Mouse (Mus musculus) MEL (cell line): ENCODE results near the gene Lrrfip1. TPM values are rescaled to one million over a fixed set of nuclear protein-coding genes. Genes with fewer than 3 reads are reported as not detected.

Experiments
- DNase-seq: peaks from one replicate; pipeline ENCODE4 v3.0.0; 2011; ENCODE audit warnings: low read depth, low spot score
- H3K27ac ChIP-seq: 2 replicates; pipeline ENCODE4 v1.5.1; 2012; ENCODE audit warnings: low read depth, mild to moderate bottlenecking, control low read depth, low read length, moderate library complexity; ENCODE audit not compliant: control insufficient read depth
- H3K27me3 ChIP-seq, 2 experiments: fragments of 150-350 bp in 1 of 2; sonication (generic) in 1 of 2; 2 replicates each; pipeline ENCODE4 v1.6.1; 2012; ENCODE audit warnings: low read length in 2 of 2, mild to moderate bottlenecking in 2 of 2, improper control_type of control experiment in 1 of 2, moderate library complexity in 1 of 2; ENCODE audit not compliant: insufficient read depth in 2 of 2, control insufficient read depth in 1 of 2
- H3K36me3 ChIP-seq, 2 experiments: 2 replicates each; pipeline ENCODE4 v1.6.1; 2012 to 2014; ENCODE audit warnings: low read length in 2 of 2, improper control_type of control experiment in 1 of 2, inconsistent platforms in 1 of 2, mild to moderate bottlenecking in 1 of 2; ENCODE audit not compliant: insufficient read depth in 2 of 2, control insufficient read depth in 1 of 2
- H3K4me1 ChIP-seq, 2 experiments: fragments of 150-350 bp in 1 of 2; sonication (generic) in 1 of 2; 2 replicates each; pipeline ENCODE4 v1.6.1; 2012; ENCODE audit warnings: low read length in 2 of 2, improper control_type of control experiment in 1 of 2, mild to moderate bottlenecking in 1 of 2; ENCODE audit not compliant: insufficient read depth in 2 of 2, control insufficient read depth in 1 of 2
- H3K4me3 ChIP-seq, 2 experiments: fragments of 150-350 bp in 1 of 2; sonication (generic) in 1 of 2; 2 replicates each; pipeline ENCODE4 v1.5.1; 2012; ENCODE audit warnings: low read depth in 2 of 2, low read length in 2 of 2, mild to moderate bottlenecking in 2 of 2, moderate library complexity in 2 of 2, control low read depth in 1 of 2, improper control_type of control experiment in 1 of 2; ENCODE audit not compliant: control insufficient read depth in 1 of 2, insufficient read depth in 1 of 2
- H3K79me2 ChIP-seq: 2 replicates; pipeline ENCODE4 v1.6.1; 2012; ENCODE audit warnings: mild to moderate bottlenecking, low read length, moderate library complexity; ENCODE audit not compliant: control insufficient read depth, poor library complexity, insufficient read depth
- H3K9ac ChIP-seq: 2 replicates; pipeline ENCODE4 v1.6.1; 2012; ENCODE audit warnings: low read depth, mild to moderate bottlenecking, control low read depth, low read length, moderate library complexity; ENCODE audit not compliant: control insufficient read depth, poor library complexity, severe bottlenecking
- H3K9me3 ChIP-seq: fragments of 150-350 bp; sonication (generic); replicated peaks from 2 replicates; pipeline ENCODE4 v1.6.1; 2012; ENCODE audit warnings: mild to moderate bottlenecking, low read length, improper control_type of control experiment, moderate library complexity; ENCODE audit not compliant: insufficient read depth
- CHD1 ChIP-seq: IDR thresholded peaks from 2 replicates; pipeline ENCODE4 v1.6.1; 2012; ENCODE audit warnings: low read depth, mild to moderate bottlenecking, inconsistent platforms, low read length, improper control_type of control experiment
- E2F4 ChIP-seq: IDR thresholded peaks from 2 replicates; pipeline ENCODE4 v1.6.1; 2011; ENCODE audit warnings: low read depth, low read length, improper control_type of control experiment, borderline replicate concordance
- EP300 ChIP-seq, 2 experiments: IDR thresholded peaks; 2 replicates each; pipeline ENCODE4 v1.6.1; 2011; ENCODE audit warnings: improper control_type of control experiment in 2 of 2, low read length in 2 of 2, low read depth in 1 of 2, mild to moderate bottlenecking in 1 of 2
- ETS1 ChIP-seq: IDR thresholded peaks from 2 replicates; pipeline ENCODE4 v1.6.1; 2012; ENCODE audit warnings: low read depth, mild to moderate bottlenecking, inconsistent platforms, low read length, improper control_type of control experiment, moderate library complexity
- GATA1 ChIP-seq: IDR thresholded peaks from 2 replicates; pipeline ENCODE4 v1.6.1; 2011; ENCODE audit warnings: low read depth, low read length, improper control_type of control experiment
- HCFC1 ChIP-seq: IDR thresholded peaks from 2 replicates; pipeline ENCODE4 v1.6.1; 2012; ENCODE audit warnings: low read depth, mild to moderate bottlenecking, inconsistent platforms, low read length, improper control_type of control experiment, moderate library complexity
- MAFK ChIP-seq: IDR thresholded peaks from 2 replicates; pipeline ENCODE4 v1.6.1; 2011; ENCODE audit warnings: low read depth, mild to moderate bottlenecking, low read length, improper control_type of control experiment, borderline replicate concordance
- MXI1 ChIP-seq: IDR thresholded peaks from 2 replicates; pipeline ENCODE4 v1.6.1; 2011; ENCODE audit warnings: mild to moderate bottlenecking, low read depth, low read length, improper control_type of control experiment
- MYB ChIP-seq: IDR thresholded peaks from 2 replicates; pipeline ENCODE4 v1.6.1; 2011; ENCODE audit warnings: mild to moderate bottlenecking, low read depth, low read length, improper control_type of control experiment
- MYC ChIP-seq: IDR thresholded peaks from 2 replicates; pipeline ENCODE4 v1.6.1; 2011; ENCODE audit warnings: low read depth, mild to moderate bottlenecking, low read length, improper control_type of control experiment, moderate library complexity
- NRF1 ChIP-seq: IDR thresholded peaks from 2 replicates; pipeline ENCODE4 v1.6.1; 2014; ENCODE audit warnings: low read depth, mild to moderate bottlenecking, inconsistent platforms, low read length, improper control_type of control experiment, moderate library complexity; ENCODE audit not compliant: poor library complexity, insufficient read depth, severe bottlenecking
- POLR2A ChIP-seq, 2 experiments: IDR thresholded peaks; 2 replicates each; pipeline ENCODE4 v1.6.1; 2011 to 2012; ENCODE audit warnings: low read length in 2 of 2, mild to moderate bottlenecking in 2 of 2, control low read depth in 1 of 2, improper control_type of control experiment in 1 of 2, low read depth in 1 of 2, moderate library complexity in 1 of 2; ENCODE audit not compliant: control insufficient read depth in 1 of 2, insufficient read depth in 1 of 2, poor library complexity in 1 of 2
- POLR2AphosphoS2 ChIP-seq: IDR thresholded peaks from 2 replicates; pipeline ENCODE4 v1.6.1; 2011; ENCODE audit warnings: low read length, improper control_type of control experiment
- RAD21 ChIP-seq: IDR thresholded peaks from 2 replicates; pipeline ENCODE4 v1.6.1; 2011; ENCODE audit warnings: mild to moderate bottlenecking, low read depth, low read length, improper control_type of control experiment
- RCOR1 ChIP-seq: IDR thresholded peaks from 2 replicates; pipeline ENCODE4 v1.6.1; 2012; ENCODE audit warnings: low read depth, mild to moderate bottlenecking, inconsistent platforms, low read length, improper control_type of control experiment
- SIN3A ChIP-seq: IDR thresholded peaks from 2 replicates; pipeline ENCODE4 v1.6.1; 2012; ENCODE audit warnings: low read length, improper control_type of control experiment, inconsistent platforms
- TAL1 ChIP-seq: IDR thresholded peaks from 2 replicates; pipeline ENCODE4 v1.6.1; 2012; ENCODE audit warnings: mild to moderate bottlenecking, inconsistent platforms, low read length, moderate library complexity, mixed read lengths
- TBP ChIP-seq: IDR thresholded peaks from 2 replicates; pipeline ENCODE4 v1.8.0; 2011; ENCODE audit warnings: low read depth, low read length, improper control_type of control experiment
- TCF12 ChIP-seq: IDR thresholded peaks from 2 replicates; pipeline ENCODE4 v1.6.1; 2014; ENCODE audit warnings: low read depth, mild to moderate bottlenecking, inconsistent platforms, low read length, improper control_type of control experiment, moderate library complexity
- UBTF ChIP-seq: IDR thresholded peaks from 2 replicates; pipeline ENCODE4 v1.6.1; 2012; ENCODE audit warnings: low read depth, mild to moderate bottlenecking, inconsistent platforms, low read length, improper control_type of control experiment, moderate library complexity, borderline replicate concordance; ENCODE audit not compliant: insufficient read depth
- polyA plus RNA-seq, 2 experiments: library from polyadenylated mRNA; stranded (reverse) in 1 of 2; unstranded in 1 of 2; fragments of >175 nt in 1 of 2; fragments of >200 nt in 1 of 2; gene quantifications; 2 replicates each; pipeline versions ENCODE4 v1.2.1 to v1.2.4; 2012; ENCODE audit warnings: low replicate concordance in 2 of 2, low read depth in 1 of 2; ENCODE audit not compliant: insufficient read length in 2 of 2, insufficient read depth in 1 of 2, missing spikeins in 1 of 2
- total RNA-seq: library from RNA; depleted of rRNA; stranded (reverse); fragments of 300-350 nt; gene quantifications from 2 replicates; pipeline ENCODE4 v1.2.3, GENCODE M21; 2012; rRNA removed

The Lrrfip1 gene
- total and polyA plus RNA-seq, 3 experiments = 12.9 to 15.4 TPM; not detected in 1

DNA sequence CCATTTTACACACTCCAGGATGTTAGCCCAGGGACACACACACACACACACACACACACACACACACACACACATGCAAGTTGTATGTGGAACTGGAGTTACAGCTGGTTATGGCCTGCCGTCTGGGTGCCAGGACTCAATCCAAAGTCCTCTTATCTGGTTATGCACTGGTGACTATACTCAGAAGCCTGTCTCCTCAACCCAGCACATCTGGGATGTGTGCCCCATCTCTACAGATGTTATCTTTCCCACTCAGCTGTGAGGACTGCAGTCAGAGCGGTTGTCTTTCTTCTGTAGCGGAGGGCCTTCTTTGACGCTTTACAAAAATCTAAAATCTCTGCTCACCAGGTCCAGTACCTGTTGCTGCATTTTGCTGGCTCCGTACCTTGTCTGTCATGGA is 176.3 kb downstream of the Lrrfip1 start (continued):
- TF ChIP-seq RCOR1 = no peak

DNA sequence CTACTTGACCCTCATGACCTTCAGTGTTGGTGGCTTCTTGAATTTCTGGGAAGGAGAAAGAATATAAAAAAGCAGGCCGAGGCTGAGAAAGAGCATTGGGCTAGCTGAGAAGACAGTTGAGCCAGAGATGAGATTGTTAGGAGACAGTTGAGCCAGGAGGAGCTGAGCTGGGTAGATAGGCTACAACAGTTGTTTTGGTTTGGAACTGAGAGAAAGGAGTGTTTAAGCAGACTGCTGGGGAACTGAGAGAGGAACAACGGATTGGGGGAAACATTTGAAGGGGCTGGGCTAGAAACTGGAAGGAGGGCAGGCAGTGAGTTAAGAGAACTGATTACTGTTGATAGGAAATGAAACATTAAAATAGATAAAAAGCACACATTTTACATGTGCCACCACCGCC is 177.5 kb downstream of the Lrrfip1 start:
- no peaks in the 10 kb centered on the region for H3K27me3 ChIP-seq
- peak; percentile 76 for DNase-seq
- H3K4me1 ChIP-seq = peaks cover 17 to 32% of the 10 kb centered on the region in 2 experiments
- H3K36me3 ChIP-seq = peaks cover 0 to 17% of the 10 kb centered on the region in 2 experiments; a peak in 2 of 4 replicates
- no peaks in the 10 kb centered on the region for H3K79me2 ChIP-seq
- H3K9ac ChIP-seq = no peak overlapping the region
- no peaks in the 10 kb centered on the region for H3K9me3 ChIP-seq
- peak overlapping the region; percentile 66; the same call in 1 of the 2 replicates for H3K27ac ChIP-seq
- no peak overlapping the region for H3K4me3 ChIP-seq
- peak; percentile 30; the same call in 1 of the 2 replicates for TF ChIP-seq GATA1
- TF ChIP-seq ETS1 = peak; percentile 45; the same call in 1 of the 2 replicates
- peak; percentile 11; the same call in 1 of the 2 replicates for TF ChIP-seq TAL1
- peak; percentile 25; the same call in 1 of the 2 replicates for TF ChIP-seq MXI1
- no peak for TF ChIP-seq POLR2AphosphoS2
- TF ChIP-seq RCOR1 = peak; percentile 35; the same call in 1 of the 2 replicates
- peak; percentile 56; the same call in 1 of the 2 replicates for TF ChIP-seq SIN3A
- TF ChIP-seq TCF12 = peak; percentile 76
- peak; percentile 74 to 91 for TF ChIP-seq EP300 (IDR thresholded peaks at IDR 0.05; ENCODE audit: low read depth in 1 of 2, low read length in 2 of 2)
- no peak for TF ChIP-seq E2F4
- peak; percentile 96 for TF ChIP-seq MYB
- no peak for TF ChIP-seq RAD21
- TF ChIP-seq TBP = peak; percentile 42; the same call in 1 of the 2 replicates

DNA sequence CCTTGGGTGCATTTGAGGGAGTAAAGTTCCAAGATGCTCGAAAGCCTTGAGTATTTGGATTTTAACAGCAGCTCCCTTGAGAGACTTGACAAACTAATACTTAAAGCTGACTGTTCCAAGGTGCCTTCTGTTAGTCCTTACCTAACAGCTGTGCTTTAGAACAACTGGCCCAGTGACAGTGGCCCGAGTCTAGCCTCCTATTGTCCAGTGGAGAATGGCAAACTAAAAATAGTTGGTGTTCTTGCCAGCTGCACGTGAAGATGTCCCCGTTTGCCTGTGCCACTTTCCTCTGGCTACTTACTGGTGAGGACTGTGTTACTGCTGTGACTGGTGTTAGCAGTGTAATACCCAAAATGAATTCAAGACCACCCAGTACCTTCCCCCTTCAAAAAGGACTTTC is 178.3 kb downstream of the Lrrfip1 start:
- H3K4me3 ChIP-seq = no peak overlapping the region
- H3K27me3 ChIP-seq = no peaks in the 10 kb centered on the region
- DNase-seq = no peak
- H3K36me3 ChIP-seq = peaks cover 0 to 17% of the 10 kb centered on the region in 2 experiments; a peak in 2 of 4 replicates
- no peaks in the 10 kb centered on the region for H3K79me2 ChIP-seq
- no peaks in the 10 kb centered on the region for H3K9me3 ChIP-seq
- TF ChIP-seq MAFK = no peak
- TF ChIP-seq NRF1 = no peak
- TF ChIP-seq CHD1 = no peak
- no peak for TF ChIP-seq UBTF
- no peak for TF ChIP-seq POLR2A (IDR thresholded peaks at IDR 0.05; ENCODE audit: control insufficient read depth in 1 of 2, insufficient read depth in 1 of 2, low read depth in 1 of 2, low read length in 2 of 2, poor library complexity in 1 of 2)
- TF ChIP-seq MYC = no peak
- TF ChIP-seq POLR2AphosphoS2 = no peak
- TF ChIP-seq HCFC1 = no peak
- TF ChIP-seq, all 39 proteins: peak for 0
- Histone ChIP-seq H3K4me1 (peaks cover 20 to 38% of the 10 kb centered on the region in 2 experiments), H3K27ac (peak overlapping the region; percentile 42; the same call in 1 of the 2 replicates), H3K9ac (no peak overlapping the region)

Other genes with a start within 250 kb of the Lrrfip1 start
- not detected in 2 replicates for gene Col6a3, start 154.8 kb upstream of the Lrrfip1 start, total RNA-seq
- not detected for gene Col6a3, start 154.8 kb upstream of the Lrrfip1 start, polyA plus RNA-seq
- not detected in 2 replicates for gene Mlph, start 83.7 kb upstream of the Lrrfip1 start, total RNA-seq
- not detected for gene Mlph, start 83.7 kb upstream of the Lrrfip1 start, polyA plus RNA-seq
- not detected in 2 replicates for gene Prlh, start 45.6 kb upstream of the Lrrfip1 start, total RNA-seq
- gene Prlh, start 45.6 kb upstream of the Lrrfip1 start, polyA plus RNA-seq = not detected
- gene Rab17, start 29.1 kb upstream of the Lrrfip1 start, total RNA-seq = not detected in 2 replicates
- gene Rab17, start 29.1 kb upstream of the Lrrfip1 start, polyA plus RNA-seq = not detected
- not detected in 2 replicates for gene Rbm44, start 146.4 kb downstream of the Lrrfip1 start, total RNA-seq
- gene Rbm44, start 146.4 kb downstream of the Lrrfip1 start, polyA plus RNA-seq = not detected
- 2.6 and 5.6 TPM in 2 replicates for gene Ramp1, start 181.1 kb downstream of the Lrrfip1 start, total RNA-seq
- 1 to 10 TPM in 1 of 2 experiments, not detected in 1; 4.1 TPM for gene Ramp1, start 181.1 kb downstream of the Lrrfip1 start, polyA plus RNA-seq